In the genomic region with DNA sequence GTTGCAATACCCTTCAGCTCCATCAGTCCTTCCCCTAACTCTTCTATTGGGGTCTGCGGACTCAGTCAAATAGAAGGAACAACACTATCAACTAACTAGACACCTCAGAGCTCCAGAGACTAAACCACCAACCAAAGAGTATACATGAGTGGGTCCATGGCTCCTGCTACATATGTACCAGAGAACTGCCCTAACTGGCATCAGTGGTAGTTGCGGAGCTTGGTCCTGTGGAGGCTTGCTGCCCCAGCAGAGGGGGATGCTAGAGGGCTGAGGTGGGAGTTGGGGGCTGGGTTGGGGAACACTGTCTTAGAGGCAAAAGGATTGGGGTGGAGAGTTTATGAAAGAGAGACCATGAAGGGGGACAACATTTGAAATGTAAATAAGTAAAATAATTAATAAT, we compare ENCODE assay signal across 16 mouse cellular contexts. TPM values are rescaled to one million over a fixed set of nuclear protein-coding genes. Genes with fewer than 3 reads are reported as not detected.
DNase-seq lines count a peak whose midpoint lies in the region; ATAC-seq lines count a peak whose summit lies in the region.
"Had no signal": no experiment of that assay in that cellular context is flagged by ENCODE, and none has a peak within 500 bp of the region (broad histone marks: within the 10 kb centered on the region; RNA-seq: fewer than 3 reads in every experiment).

No protein-coding gene starts in this region.

- DNase-seq in CD4-positive, CD25-positive, alpha-beta regulatory T cell, adult 2 months (ENCODE audit: low read depth, low spot score): peak; percentile 1
- DNase-seq in kidney, adult 11 months: peak; percentile 11
- DNase-seq in kidney, adult 18-20 months: no peak
- peak; percentile 8 for DNase-seq in right cerebral cortex, postnatal 14 days
- no peak for DNase-seq in right cerebral cortex, postnatal 36 days (ENCODE audit: low spot score in 2 of 2)
- peak; percentile 50 for DNase-seq in cerebellum, adult 9-11 months
- DNase-seq: adrenal gland, postnatal 25 days; forebrain, postnatal 0 days; gastrocnemius, postnatal 25 days; heart, adult 2 months; lung, adult 18-20 months; lung, postnatal 10 days; right cerebral cortex, postnatal 4 days had no signal

- ATAC-seq in CD4-positive, CD25-positive, alpha-beta regulatory T cell, adult 4 months: no peak
- ATAC-seq: forebrain, postnatal 0 days; intestine, postnatal 0 days; midbrain, embryonic 13.5 days had no signal

RNA-seq across cellular contexts. Expression of gene Gm20449, which starts 1.3 kb away (rescaled TPM):
- not detected for polyA plus RNA-seq in CD4-positive, CD25-positive, alpha-beta regulatory T cell, adult 4 months (2017; shearing (Covaris generic))
- polyA plus RNA-seq: intestine, postnatal 0 days had no signal

RNA-seq across cellular contexts. Expression of gene AW146154, which starts 1.8 kb away (rescaled TPM):
- 10 to 100 TPM; 17.1 to 19.1 TPM for polyA plus RNA-seq in CD4-positive, CD25-positive, alpha-beta regulatory T cell, adult 4 months (2017; shearing (Covaris generic))

RNA-seq across cellular contexts. Expression of gene Vmn2r57, which starts 49.4 kb away (rescaled TPM):
- polyA plus RNA-seq in CD4-positive, CD25-positive, alpha-beta regulatory T cell, adult 4 months (2017; shearing (Covaris generic)): not detected

Comparison
In these comparisons a context has a peak if more than half of its experiments do, and no peak if none do; other contexts are left out.
1. DNase-seq: peak in CD4-positive, CD25-positive, alpha-beta regulatory T cell, adult 2 months (single experiment), kidney, adult 11 months (single experiment), right cerebral cortex, postnatal 14 days (single experiment) and cerebellum, adult 9-11 months (single experiment); none in kidney, adult 18-20 months (single experiment) and right cerebral cortex, postnatal 36 days (0 of 2).